Mouse (Mus musculus) intestine, embryonic 14.5 days (tissue): ENCODE measurements around the gene Lypd6b. TPM values are rescaled to one million over a fixed set of nuclear protein-coding genes. Genes with fewer than 3 reads are reported as not detected.

Experiments
- ATAC-seq: fragments of 200-750 bp; cut with Nextera tagmentation; replicated peaks from 2 replicates; pipeline ENCODE4 v1.8.0; 2017; ENCODE audit warnings: low read depth, moderate number of reproducible peaks, moderate TSS enrichment, moderate library complexity; ENCODE audit not compliant: low FRiP score, low TSS enrichment
- DNase-seq: peaks from one replicate; pipeline ENCODE4 v3.0.0-alpha.2; 2018; ENCODE audit warnings: low spot score
- H3K27ac ChIP-seq: fragments of 300-500 bp; sonication (generic); 2 replicates; pipeline ENCODE4 v1.5.1; 2014; ENCODE audit warnings: low read depth, mild to moderate bottlenecking, control low read depth
- H3K27me3 ChIP-seq: fragments of 300-500 bp; sonication (generic); replicated peaks from 2 replicates; pipeline ENCODE4 v1.6.1; 2014; ENCODE audit warnings: low read length, control low read depth; ENCODE audit not compliant: control insufficient read depth, insufficient read depth
- H3K36me3 ChIP-seq: fragments of 300-500 bp; sonication (generic); 2 replicates; pipeline ENCODE4 v1.6.1; 2014; ENCODE audit warnings: low read length, control low read depth; ENCODE audit not compliant: control insufficient read depth, insufficient read depth
- H3K4me1 ChIP-seq: fragments of 300-500 bp; sonication (generic); replicated peaks from 2 replicates; pipeline ENCODE4 v1.6.1; 2014; ENCODE audit warnings: low read length, control low read depth, mixed read lengths; ENCODE audit not compliant: control insufficient read depth, insufficient read depth
- H3K4me2 ChIP-seq: fragments of 300-500 bp; sonication (generic); 2 replicates; pipeline ENCODE4 v1.6.1; 2014; ENCODE audit warnings: low read length
- H3K4me3 ChIP-seq: fragments of 300-500 bp; sonication (generic); 2 replicates; pipeline ENCODE4 v1.5.1; 2014; ENCODE audit warnings: low read depth, low read length, control low read depth, mixed read lengths
- H3K9ac ChIP-seq: fragments of 300-500 bp; sonication (generic); 2 replicates; pipeline ENCODE4 v1.6.1; 2014; ENCODE audit warnings: mild to moderate bottlenecking, low read length
- H3K9me3 ChIP-seq: fragments of 300-500 bp; sonication (generic); 2 replicates; pipeline ENCODE4 v1.6.1; 2016; ENCODE audit warnings: low read length, control low read depth; ENCODE audit not compliant: control insufficient read depth
- WGBS: fragments of 180-500 bp; shearing (Covaris S2); extraction: QIAGEN DNeasy Blood & Tissue Kit; methylation state at CpG from one replicate; pipeline ENCODE4 v1.1.7; 2014; 5-methylcytosine and 5-hydroxymethylcytosine counted together
- polyA plus RNA-seq: library from polyadenylated mRNA; unstranded; fragments of >200 nt; fragmentation: Nextera tagmentation; extraction: Ambion mirVana; gene quantifications from 2 replicates; pipeline ENCODE4 v1.2.1, GENCODE M21; 2014

Gene Lypd6b
- polyA plus RNA-seq, 1 experiment from 2014 or later: 3.0 TPM

DNA sequence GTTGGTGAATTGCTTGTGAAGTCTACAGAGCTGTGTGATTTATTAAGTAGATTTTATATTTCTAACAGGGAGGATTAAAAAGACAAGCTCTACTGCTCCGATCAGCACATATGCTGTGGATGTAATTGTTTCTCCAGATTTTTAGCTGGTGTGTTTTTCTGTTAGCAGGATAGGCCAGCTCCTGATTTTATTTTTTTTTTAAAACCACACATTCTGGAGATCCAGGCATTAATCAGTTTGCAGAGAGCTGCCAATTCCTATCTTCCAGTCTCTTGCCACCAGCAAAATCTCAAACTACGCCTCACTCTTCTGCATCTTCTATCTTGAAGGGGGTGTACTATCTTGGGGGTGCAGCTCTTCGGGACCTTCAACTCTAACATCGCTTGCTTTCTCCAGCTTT, 130.6 kb downstream of the Lypd6b start:
- no peak overlapping the region for H3K4me3 ChIP-seq
- 48% methylated on average over 4 of the region's 4 CpGs for WGBS
- ATAC-seq: no peak

DNA sequence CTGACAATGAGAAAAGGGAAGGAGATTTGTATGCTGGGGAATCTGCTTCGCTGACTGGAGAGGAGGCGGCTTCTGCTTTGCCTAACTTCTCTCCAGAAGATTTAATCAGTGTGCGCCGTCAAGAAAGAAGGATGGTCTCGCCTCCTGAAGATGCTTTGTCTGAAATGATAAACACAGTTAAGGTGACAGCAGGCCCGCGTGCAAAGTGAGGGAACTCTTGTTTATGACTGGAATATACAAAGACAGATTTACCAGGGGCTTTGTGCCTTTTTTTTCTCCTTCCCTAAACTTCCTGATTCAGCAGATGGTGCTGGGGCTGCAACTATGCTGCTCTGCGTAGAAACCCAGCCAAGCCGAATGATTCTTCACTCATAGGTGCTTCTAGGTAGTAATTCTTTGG, 131.2 kb downstream of the Lypd6b start:
- DNase-seq: peak; percentile 50
- WGBS: 21% methylated on average over 9 of the region's 9 CpGs

More for the DNA sequence above, 130.6 kb downstream of the Lypd6b start:
- H3K27me3 ChIP-seq: no peaks in the 10 kb centered on the region
- H3K9me3 ChIP-seq: no peaks in the 10 kb centered on the region
- H3K4me2 ChIP-seq: no peak overlapping the region
- H3K4me1 ChIP-seq: peaks cover 5% of the 10 kb centered on the region; the same call in 1 of the 2 replicates
- no peak overlapping the region for H3K9ac ChIP-seq
- DNase-seq: peak; percentile 16
- no peaks in the 10 kb centered on the region for H3K36me3 ChIP-seq
- H3K27ac ChIP-seq: no peak overlapping the region

DNA sequence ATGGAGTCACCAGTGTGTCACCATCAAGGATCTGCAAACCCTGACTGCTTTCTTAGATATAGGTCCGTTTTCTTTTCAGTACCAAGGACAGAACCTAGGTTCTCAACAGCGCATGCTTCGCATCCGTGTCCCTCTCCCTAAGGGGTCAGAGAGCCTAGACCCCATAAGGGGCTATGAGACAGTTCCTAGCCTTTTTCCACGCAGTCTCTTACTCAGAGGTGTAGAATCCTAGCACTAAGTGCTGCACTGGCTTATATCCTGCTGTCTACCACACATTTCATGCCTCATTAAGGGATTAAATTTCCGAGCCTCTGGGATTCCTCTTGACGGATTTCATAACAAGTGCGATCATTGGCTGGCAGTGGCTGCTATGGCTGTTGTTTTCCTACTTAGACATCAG, 134.5 kb downstream of the Lypd6b start:
- 50% methylated on average over 8 of the region's 8 CpGs for WGBS

More for the DNA sequence above, 131.2 kb downstream of the Lypd6b start:
- ATAC-seq: no peak
- H3K4me3 ChIP-seq: no peak overlapping the region
- H3K9ac ChIP-seq: no peak overlapping the region
- H3K27me3 ChIP-seq: no peaks in the 10 kb centered on the region
- H3K27ac ChIP-seq: no peak overlapping the region
- H3K36me3 ChIP-seq: no peaks in the 10 kb centered on the region
- no peaks in the 10 kb centered on the region for H3K9me3 ChIP-seq
- peaks cover 5% of the 10 kb centered on the region; the same call in 1 of the 2 replicates for H3K4me1 ChIP-seq
- peak overlapping the region; percentile 25 for H3K4me2 ChIP-seq

DNA sequence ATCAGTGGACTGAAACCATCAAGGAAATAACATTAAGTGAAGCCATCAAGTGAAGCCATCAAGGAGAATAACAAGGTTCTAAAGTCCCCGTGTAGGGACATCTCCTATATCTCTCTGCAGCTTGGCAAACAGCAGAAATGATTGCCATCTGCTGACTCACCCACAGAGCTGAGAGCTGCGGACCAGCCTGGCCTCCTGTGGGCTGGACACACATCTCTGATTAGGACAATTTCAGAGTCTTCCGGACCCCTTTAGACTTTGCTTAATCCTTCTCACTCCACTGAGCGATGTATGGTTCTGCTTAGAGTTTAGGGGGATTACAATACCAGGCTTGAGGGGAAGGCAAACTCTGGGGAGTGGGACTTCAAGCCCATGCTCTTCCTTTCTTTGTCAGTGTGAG, 135.3 kb downstream of the Lypd6b start:
- H3K4me2 ChIP-seq: no peak overlapping the region
- H3K9me3 ChIP-seq: no peaks in the 10 kb centered on the region
- DNase-seq: peak; percentile 40
- H3K36me3 ChIP-seq: no peaks in the 10 kb centered on the region
- no peak for ATAC-seq
- WGBS: 70% methylated on average over 4 of the region's 4 CpGs
- H3K9ac ChIP-seq: no peak overlapping the region
- no peak overlapping the region for H3K4me3 ChIP-seq
- no peak overlapping the region for H3K27ac ChIP-seq
- H3K27me3 ChIP-seq: no peaks in the 10 kb centered on the region
- H3K4me1 ChIP-seq: peaks cover 5% of the 10 kb centered on the region; the same call in 1 of the 2 replicates

More for the DNA sequence above, 134.5 kb downstream of the Lypd6b start:
- Histone ChIP-seq H3K36me3 (no peaks in the 10 kb centered on the region), H3K27me3 (no peaks in the 10 kb centered on the region), H3K4me2 (no peak overlapping the region), H3K4me1 (peaks cover 5% of the 10 kb centered on the region; the same call in 1 of the 2 replicates), H3K9me3 (no peaks in the 10 kb centered on the region), H3K4me3 (no peak overlapping the region), H3K9ac (no peak overlapping the region), H3K27ac (no peak overlapping the region)
- no peak for ATAC-seq
- DNase-seq: peak; percentile 47

DNA sequence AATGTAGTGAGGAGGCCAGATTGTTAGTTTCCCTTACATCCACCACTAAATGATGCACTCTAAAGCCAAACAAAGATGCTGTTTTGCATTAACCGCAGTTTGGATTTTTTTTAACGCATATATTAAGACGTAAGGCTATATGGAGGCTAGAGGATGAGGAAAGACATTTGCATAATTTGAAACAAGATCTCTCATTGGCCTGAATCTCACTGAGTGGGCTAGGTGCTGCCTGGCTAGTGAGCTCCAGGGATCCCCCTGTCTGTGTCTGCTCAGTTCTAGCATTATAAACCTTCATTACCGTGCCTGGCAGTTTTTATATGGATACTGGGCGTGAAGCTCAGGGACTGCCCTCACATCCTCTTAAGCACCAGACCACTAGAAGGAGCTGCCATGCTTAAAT, 138.7 kb downstream of the Lypd6b start:
- H3K9me3 ChIP-seq: no peaks in the 10 kb centered on the region
- no peak overlapping the region for H3K27ac ChIP-seq
- no peak overlapping the region for H3K4me2 ChIP-seq
- peak; percentile 28 for DNase-seq
- no peak for ATAC-seq
- H3K36me3 ChIP-seq: no peaks in the 10 kb centered on the region
- H3K4me1 ChIP-seq: no peaks in the 10 kb centered on the region
- WGBS: 65% methylated on average over 5 of the region's 5 CpGs
- no peak overlapping the region for H3K9ac ChIP-seq
- no peaks in the 10 kb centered on the region for H3K27me3 ChIP-seq
- no peak overlapping the region for H3K4me3 ChIP-seq

DNA sequence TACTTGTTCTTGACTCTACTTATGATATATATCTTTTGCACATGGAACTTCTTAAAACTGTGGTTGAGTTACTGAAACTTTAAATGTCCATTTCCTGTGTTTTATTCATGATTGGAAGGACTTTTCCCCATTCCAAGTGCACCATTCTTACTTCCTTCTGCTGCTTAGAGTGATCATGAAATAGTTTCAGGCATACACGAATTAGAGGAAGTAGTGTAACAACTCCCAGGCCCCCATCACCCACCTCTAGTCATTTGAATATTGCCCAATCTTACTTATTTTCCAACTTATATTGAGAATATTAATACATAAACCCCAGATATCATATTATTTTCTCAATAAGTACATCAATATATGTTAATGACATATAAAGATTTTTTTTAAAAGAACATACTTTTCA, 139.9 kb downstream of the Lypd6b start:
- H3K27ac ChIP-seq: no peak overlapping the region
- H3K9ac ChIP-seq: no peak overlapping the region
- H3K36me3 ChIP-seq: no peaks in the 10 kb centered on the region
- no peak overlapping the region for H3K4me3 ChIP-seq
- 67% methylated on average over 1 of the region's 1 CpGs for WGBS
- ATAC-seq: no peak
- no peak for DNase-seq
- no peaks in the 10 kb centered on the region for H3K9me3 ChIP-seq
- H3K27me3 ChIP-seq: no peaks in the 10 kb centered on the region
- H3K4me2 ChIP-seq: no peak overlapping the region
- H3K4me1 ChIP-seq: no peaks in the 10 kb centered on the region

DNA sequence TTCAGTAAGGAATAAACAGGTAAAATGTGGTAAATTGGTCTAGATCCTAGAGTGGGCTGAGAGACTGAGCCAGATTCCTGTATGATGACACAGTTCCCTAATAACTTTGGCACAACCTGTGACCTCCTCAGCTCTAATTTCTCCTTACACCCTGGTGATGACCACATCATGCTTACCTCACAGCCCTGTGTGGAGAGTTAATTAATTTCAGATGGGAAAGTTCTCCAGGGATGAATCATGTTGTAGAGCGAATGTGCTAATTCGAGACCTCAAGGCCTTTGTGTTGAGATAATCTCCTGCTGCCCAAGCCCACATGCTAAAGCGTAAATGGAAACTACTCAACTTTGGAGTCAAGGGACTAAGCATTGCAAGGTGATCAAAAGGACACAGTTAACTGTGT, 142.4 kb downstream of the Lypd6b start:
- H3K27me3 ChIP-seq: no peaks in the 10 kb centered on the region
- ATAC-seq (no peak), DNase-seq (no peak)
- H3K27ac ChIP-seq: no peak overlapping the region
- no peaks in the 10 kb centered on the region for H3K9me3 ChIP-seq
- no peak overlapping the region for H3K9ac ChIP-seq
- H3K4me1 ChIP-seq: no peaks in the 10 kb centered on the region
- no peak overlapping the region for H3K4me3 ChIP-seq
- H3K4me2 ChIP-seq: no peak overlapping the region
- WGBS: 91% methylated on average over 3 of the region's 3 CpGs
- H3K36me3 ChIP-seq: no peaks in the 10 kb centered on the region

DNA sequence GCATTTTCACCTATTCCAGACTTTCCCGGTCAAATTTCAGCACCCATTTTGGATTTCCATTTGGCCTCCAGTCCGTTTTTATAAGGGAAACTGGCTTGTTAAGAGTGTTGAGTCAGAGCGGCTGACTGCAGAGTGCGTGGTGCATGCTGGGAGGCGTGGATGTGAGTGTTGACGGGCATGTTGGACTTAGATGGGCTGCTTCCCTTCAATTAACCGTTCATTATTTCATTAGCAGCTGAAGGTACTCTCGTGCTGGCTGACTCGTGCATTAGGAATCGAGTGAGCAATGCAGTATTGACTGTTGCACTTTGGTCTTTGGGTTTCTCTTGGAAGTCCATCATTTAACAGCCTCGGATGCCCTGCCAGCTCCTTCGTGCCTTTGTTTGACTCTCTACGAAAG, 150.1 kb downstream of the Lypd6b start:
- ATAC-seq (no peak), DNase-seq (no peak)
- no peak overlapping the region for H3K27ac ChIP-seq
- no peak overlapping the region for H3K9ac ChIP-seq
- H3K36me3 ChIP-seq: no peaks in the 10 kb centered on the region
- H3K9me3 ChIP-seq: no peaks in the 10 kb centered on the region
- no peak overlapping the region for H3K4me3 ChIP-seq
- no peaks in the 10 kb centered on the region for H3K4me1 ChIP-seq
- H3K27me3 ChIP-seq: no peaks in the 10 kb centered on the region
- 70% methylated on average over 13 of the region's 13 CpGs for WGBS
- no peak overlapping the region for H3K4me2 ChIP-seq

DNA sequence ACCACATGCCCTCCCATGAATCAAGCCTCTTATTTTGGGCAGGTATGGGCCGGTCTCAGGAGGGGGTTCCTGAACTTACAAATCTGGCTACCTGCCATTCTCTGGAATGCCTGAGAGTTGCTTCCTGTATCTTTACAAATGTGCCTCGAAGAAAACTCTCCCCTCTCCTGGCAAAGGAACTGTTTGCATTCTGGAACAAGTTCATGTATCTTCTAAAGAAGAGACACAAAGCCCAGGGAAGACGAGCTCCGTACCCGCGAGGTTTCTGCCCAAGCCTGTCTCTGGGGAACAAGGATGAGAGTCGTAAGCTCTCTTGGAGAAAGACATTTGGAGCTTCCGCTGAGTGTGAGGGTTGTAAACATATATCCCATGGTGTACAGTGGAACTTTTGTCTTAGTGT, 150.8 kb downstream of the Lypd6b start:
- H3K27me3 ChIP-seq: no peaks in the 10 kb centered on the region
- DNase-seq (no peak), ATAC-seq (no peak)
- H3K36me3 ChIP-seq: no peaks in the 10 kb centered on the region
- H3K4me1 ChIP-seq: no peaks in the 10 kb centered on the region
- no peak overlapping the region for H3K4me2 ChIP-seq
- H3K9ac ChIP-seq: no peak overlapping the region
- H3K9me3 ChIP-seq: no peaks in the 10 kb centered on the region
- no peak overlapping the region for H3K4me3 ChIP-seq
- no peak overlapping the region for H3K27ac ChIP-seq
- 61% methylated on average over 8 of the region's 8 CpGs for WGBS
